Mouse (Mus musculus) CH12.LX (cell line): ENCODE data around the gene Prr13.

ENCODE experiments used
- CTCF ChIP-seq, 2 experiments: IDR thresholded peaks in 1 of 2; conservative IDR thresholded peaks in 1 of 2; 2 replicates each; pipeline ENCODE4 v1.5.1; 2011 to 2012; ENCODE audit warnings: low read depth in 2 of 2, low read length in 2 of 2, improper control_type of control experiment in 1 of 2, inconsistent platforms in 1 of 2, mild to moderate bottlenecking in 1 of 2, moderate library complexity in 1 of 2
- EP300 ChIP-seq: IDR thresholded peaks from 2 replicates; pipeline ENCODE4 v1.6.1; 2011; ENCODE audit warnings: low read length, improper control_type of control experiment
- MAZ ChIP-seq: IDR thresholded peaks from 2 replicates; pipeline ENCODE4 v1.6.1; 2012; ENCODE audit warnings: low read depth, mild to moderate bottlenecking, inconsistent platforms, low read length, improper control_type of control experiment, moderate library complexity
- RCOR1 ChIP-seq: conservative IDR thresholded peaks from 2 replicates; pipeline ENCODE4 v1.6.1; 2012; ENCODE audit warnings: low read depth, mild to moderate bottlenecking, inconsistent platforms, low read length, improper control_type of control experiment
- ZNF384 ChIP-seq: IDR thresholded peaks from 2 replicates; pipeline ENCODE4 v1.6.1; 2012; ENCODE audit warnings: low read depth, low read length, improper control_type of control experiment, inconsistent platforms

- TF ChIP-seq EP300 (no peak), ZNF384 (no peak), CTCF (conservative IDR thresholded peaks at IDR 0.05 in 1 of 2, IDR thresholded peaks at IDR 0.05 in 1 of 2; ENCODE audit: low read depth in 2 of 2, low read length in 2 of 2) (no peak), RCOR1 (no peak), MAZ (no peak)
Observed at GRCm38 (mm10) chr15:102459381-102459780, 553 bp downstream of the Prr13 start.
